ENCODE assay signal across 8 mouse cellular contexts in genomic region chr17:27511865-27512618, GRCm38 (mm10). TPM values are rescaled to one million over a fixed set of nuclear protein-coding genes. Genes with fewer than 3 reads are reported as not detected.
DNase-seq lines count a peak whose midpoint lies in the region; ATAC-seq and TF ChIP-seq lines count a peak whose summit lies in the region.

No protein-coding gene starts in this region.

- H3K27ac ChIP-seq in heart, embryonic 14.5 days (replicated peaks in 1 of 2; ENCODE audit: control insufficient read depth in 1 of 2, insufficient read depth in 1 of 2, low read depth in 2 of 2, low read length in 2 of 2), result no peak overlapping the region
- H3K27ac ChIP-seq in embryonic facial prominence, embryonic 10.5 days (replicated peaks), result peak overlapping the region; percentile 51

- TF ChIP-seq CTCF in G1E (IDR thresholded peaks at IDR 0.05; ENCODE audit: low read depth, low read length), result no peak

- peak overlapping the region; percentile 99 for H3K4me2 ChIP-seq in heart, embryonic 14.5 days (ENCODE audit: low read length)

- H3K9me3 ChIP-seq in heart, embryonic 14.5 days (ENCODE audit: control insufficient read depth, low read length), result no peaks in the 10 kb centered on the region
- peaks cover 39% of the 10 kb centered on the region for H3K9me3 ChIP-seq in G1E (replicated peaks)
- no peaks in the 10 kb centered on the region for H3K9me3 ChIP-seq in embryonic facial prominence, embryonic 10.5 days

- no peaks in the 10 kb centered on the region for H3K36me3 ChIP-seq in heart, embryonic 14.5 days (ENCODE audit: control insufficient read depth, insufficient read depth, low read length)
- H3K36me3 ChIP-seq in G1E (replicated peaks), result no peaks in the 10 kb centered on the region
- no peaks in the 10 kb centered on the region for H3K36me3 ChIP-seq in embryonic facial prominence, embryonic 10.5 days (replicated peaks)

- DNase-seq in heart, adult 9 months (ENCODE audit: low spot score in 2 of 2), result no peak
- DNase-seq in G1E (ENCODE audit: low spot score), result no peak
- peak; percentile 54 for DNase-seq in embryonic facial prominence, embryonic 10.5 days (ENCODE audit: low spot score)
- DNase-seq in left cerebral cortex, postnatal 36 days (ENCODE audit: low spot score in 2 of 2), result peak; percentile 43 to 55
- DNase-seq in retina, postnatal 1 day, result peak; percentile 65
- DNase-seq in ovary, adult 18-20 months (ENCODE audit: low spot score), result no peak
- no peak for DNase-seq in kidney, adult 18-20 months

- intact Hi-C loops in left cerebral cortex, postnatal 36 days (cut with DNase I), result loop anchor here (2.0 to 5.0 kb wide), 2 partner anchors 150 to 309 kb away; no protein-coding TSS in a partner anchor

- peaks cover 100% of the 10 kb centered on the region for H3K27me3 ChIP-seq in heart, embryonic 14.5 days (ENCODE audit: control insufficient read depth, insufficient read depth, low read length)
- H3K27me3 ChIP-seq in G1E (ENCODE audit: insufficient read depth, low read length), result no peaks in the 10 kb centered on the region; the same call in 1 of the 2 replicates
- peaks cover 100% of the 10 kb centered on the region for H3K27me3 ChIP-seq in embryonic facial prominence, embryonic 10.5 days (replicated peaks; ENCODE audit: low read depth, poor library complexity, severe bottlenecking)

- WGBS in heart, embryonic 14.5 days, result under 1% methylated on average over 59 of the region's 64 CpGs
- WGBS in embryonic facial prominence, embryonic 10.5 days, result 1% methylated on average over 64 of the region's 64 CpGs

- H3K4me1 ChIP-seq in heart, embryonic 14.5 days (ENCODE audit: control insufficient read depth in 2 of 2, insufficient read depth in 2 of 2, low read length in 2 of 2), result peaks cover 0 to 24% of the 10 kb centered on the region in 2 experiments; a peak in 2 of 4 replicates
- H3K4me1 ChIP-seq in G1E (ENCODE audit: insufficient read depth, low read depth, low read length), result no peaks in the 10 kb centered on the region
- H3K4me1 ChIP-seq in embryonic facial prominence, embryonic 10.5 days, result peaks cover 50% of the 10 kb centered on the region

- no peak for ATAC-seq in heart, embryonic 14.5 days (ENCODE audit: insufficient number of reproducible peaks, insufficient read depth, low FRiP score, low read depth)
- ATAC-seq in G1E (ENCODE audit: extremely low read depth, insufficient number of reproducible peaks, low FRiP score, poor library complexity, severe bottlenecking), result no peak

- peak overlapping the region; percentile 50 to 57 for H3K4me3 ChIP-seq in heart, embryonic 14.5 days (ENCODE audit: control insufficient read depth in 1 of 2, insufficient read depth in 1 of 2, low read depth in 1 of 2, low read length in 2 of 2)
- H3K4me3 ChIP-seq in G1E (ENCODE audit: low read depth, low read length), result peak overlapping the region; percentile 11; the same call in 1 of the 2 replicates
- H3K4me3 ChIP-seq in embryonic facial prominence, embryonic 10.5 days, result peak overlapping the region; percentile 67

- peak overlapping the region; percentile 66; the same call in 1 of the 2 replicates for H3K9ac ChIP-seq in heart, embryonic 14.5 days (ENCODE audit: low read length)

RNA-seq across cellular contexts. Expression of gene Grm4, which starts 9.2 kb away (rescaled TPM):
- 0.12 TPM in 1 of 2 replicates, not detected in the other for polyA plus RNA-seq in heart, embryonic 14.5 days (2014; fragmentation: Nextera tagmentation; extraction: Ambion mirVana)
- not detected in 2 replicates for total RNA-seq in G1E (2014; fragmentation: Nextera tagmentation)
- total RNA-seq in G1E (2017), result 0.05 TPM in 1 of 2 replicates, not detected in the other
- 0.02 TPM in 1 of 2 replicates, not detected in the other for polyA plus RNA-seq in G1E (2012)
- polyA plus RNA-seq in embryonic facial prominence, embryonic 10.5 days (2016; fragmentation: Nextera tagmentation; extraction: Ambion mirVana), result 0.96 and 1.3 TPM in 2 replicates
- 10 to 100 TPM; 23.0 to 27.0 TPM for total RNA-seq in left cerebral cortex, postnatal 36 days (2021)

RNA-seq across cellular contexts. Expression of gene Hmga1, which starts 44.3 kb away (rescaled TPM):
- polyA plus RNA-seq in heart, embryonic 14.5 days (2014; fragmentation: Nextera tagmentation; extraction: Ambion mirVana), result 113 and 126 TPM in 2 replicates
- total RNA-seq in G1E (2014; fragmentation: Nextera tagmentation), result 270 and 298 TPM in 2 replicates
- total RNA-seq in G1E (2017), result 123 and 131 TPM in 2 replicates
- polyA plus RNA-seq in G1E (2012), result 1,702 and 2,389 TPM in 2 replicates
- 819 and 896 TPM in 2 replicates for polyA plus RNA-seq in embryonic facial prominence, embryonic 10.5 days (2016; fragmentation: Nextera tagmentation; extraction: Ambion mirVana)
- total RNA-seq in left cerebral cortex, postnatal 36 days (2021), result 10 to 100 TPM; 55.3 to 58.7 TPM

RNA-seq across cellular contexts. Expression of gene AI413582, which starts 53.5 kb away (rescaled TPM):
- polyA plus RNA-seq in heart, embryonic 14.5 days (2014; fragmentation: Nextera tagmentation; extraction: Ambion mirVana), result 18.5 and 24.2 TPM in 2 replicates
- 78.2 and 85.2 TPM in 2 replicates for total RNA-seq in G1E (2014; fragmentation: Nextera tagmentation)
- total RNA-seq in G1E (2017), result 50.8 and 57.0 TPM in 2 replicates
- 159 and 163 TPM in 2 replicates for polyA plus RNA-seq in G1E (2012)
- 12.1 and 15.9 TPM in 2 replicates for polyA plus RNA-seq in embryonic facial prominence, embryonic 10.5 days (2016; fragmentation: Nextera tagmentation; extraction: Ambion mirVana)
- 10 to 100 TPM; 85.5 to 94.2 TPM for total RNA-seq in left cerebral cortex, postnatal 36 days (2021)

Comparison
In these comparisons a context has a peak if more than half of its experiments do, and no peak if none do; other contexts are left out.
1. H3K4me3 ChIP-seq: peak in every context shown above with its lines; median percentile 67 in embryonic facial prominence, embryonic 10.5 days; 54 in heart, embryonic 14.5 days; 11 in G1E.
2. DNase-seq: peak in embryonic facial prominence, embryonic 10.5 days (single experiment), left cerebral cortex, postnatal 36 days (2 of 2) and retina, postnatal 1 day (single experiment); none in heart, adult 9 months (0 of 2), G1E (single experiment), ovary, adult 18-20 months (single experiment) and kidney, adult 18-20 months (single experiment).